Mouse (Mus musculus) T-helper 17 cell (primary cell): Measurements from ENCODE around the gene Gm5168.

Experiments
- in situ Hi-C, 2 experiments: fragments of 300-600 bp; cut with MboI, MseI; formaldehyde crosslinking; loops; 1 replicate in 1 of 2; 2 replicates in 1 of 2; pipeline ENCODE4 v1.15.1; 2025; ENCODE audit warnings: high pct_unique_total_duplicates in 2 of 2

The Gm5168 gene

DNA sequence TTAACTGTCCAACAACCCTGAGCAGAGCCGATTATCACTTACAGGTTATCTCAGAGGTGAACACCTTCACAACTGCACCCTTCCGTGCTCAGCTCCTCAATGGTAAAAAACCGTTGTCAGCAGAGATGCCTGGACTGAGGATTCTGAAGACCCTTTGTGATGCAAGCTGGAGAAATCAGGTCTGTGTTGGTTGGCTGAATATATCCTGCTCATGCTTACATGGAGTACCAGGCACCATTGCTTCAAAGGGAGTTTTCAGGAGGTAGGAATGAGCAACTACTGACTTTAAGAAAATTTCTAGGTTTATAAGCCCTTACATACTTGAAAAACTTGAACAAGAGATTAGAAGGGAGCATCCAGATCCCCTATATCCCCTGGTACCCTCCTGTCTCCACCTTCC is at the start of gene Gm5168:
Gene Gm5168, minus strand, starts transcription at position 101 of the 400 bp plus-strand sequence.
- in situ Hi-C loops, result loop anchor here (5.0 to 10.0 kb wide), 3 partner anchors 404 to 496 kb away; partner anchors contain the start of gene Slx (in 2 of the 2)
